8 mouse cellular contexts compared by ENCODE assay signal in genomic region chr11:97361948-97362648, GRCm38 (mm10). TPM values are rescaled to one million over a fixed set of nuclear protein-coding genes. Genes with fewer than 3 reads are reported as not detected.
A peak's percentile ranks its signal among the peaks of the same experiment; 100 is the strongest.
DNase-seq lines count a peak whose midpoint lies in the region; ATAC-seq lines count a peak whose summit lies in the region.

Gene Socs7 (plus strand): TSS chr11:97362551.

- no peaks in the 10 kb centered on the region for H3K27me3 ChIP-seq in forebrain, embryonic 10.5 days (ENCODE audit: poor library complexity, severe bottlenecking)
- no peaks in the 10 kb centered on the region for H3K27me3 ChIP-seq in heart, embryonic 16.5 days (ENCODE audit: control insufficient read depth, insufficient read depth, low read length)
- H3K27me3 ChIP-seq in liver, embryonic 15.5 days, result no peaks in the 10 kb centered on the region
- no peaks in the 10 kb centered on the region for H3K27me3 ChIP-seq in neural tube, embryonic 12.5 days (replicated peaks)

- peak within 1 kb of the TSS; percentile 99 for H3K9ac ChIP-seq in heart, embryonic 16.5 days (ENCODE audit: low read length)
- peak within 1 kb of the TSS; percentile 99 for H3K9ac ChIP-seq in liver, embryonic 15.5 days
- peak within 1 kb of the TSS; percentile 99 for H3K9ac ChIP-seq in neural tube, embryonic 12.5 days

- ATAC-seq in CD4-positive, CD25-positive, alpha-beta regulatory T cell, adult 4 months, result peak; percentile 90
- ATAC-seq in heart, embryonic 16.5 days (replicated peaks; ENCODE audit: extremely low read depth, insufficient read depth, low FRiP score), result peak; percentile 95
- peak; percentile 92 for ATAC-seq in liver, embryonic 15.5 days (ENCODE audit: insufficient read depth)
- peak; percentile 95 for ATAC-seq in neural tube, embryonic 12.5 days (ENCODE audit: low FRiP score, low read depth)

- peak within 1 kb of the TSS; percentile 94 for H3K27ac ChIP-seq in forebrain, embryonic 10.5 days
- peak within 1 kb of the TSS; percentile 92 for H3K27ac ChIP-seq in heart, embryonic 16.5 days (ENCODE audit: low read length)
- H3K27ac ChIP-seq in liver, embryonic 15.5 days (replicated peaks), result peak within 1 kb of the TSS; percentile 85
- peak within 1 kb of the TSS; percentile 82 for H3K27ac ChIP-seq in neural tube, embryonic 12.5 days

- peak within 1 kb of the TSS; percentile 100 for H3K4me3 ChIP-seq in forebrain, embryonic 10.5 days
- H3K4me3 ChIP-seq in heart, embryonic 16.5 days (ENCODE audit: low read length), result peak within 1 kb of the TSS; percentile 78
- peak within 1 kb of the TSS; percentile 97 for H3K4me3 ChIP-seq in liver, embryonic 15.5 days (replicated peaks)
- peak within 1 kb of the TSS; percentile 99 for H3K4me3 ChIP-seq in neural tube, embryonic 12.5 days

- H3K36me3 ChIP-seq in forebrain, embryonic 10.5 days (replicated peaks), result peaks cover 1% of the 10 kb centered on the region; the same call in 1 of the 2 replicates
- no peaks in the 10 kb centered on the region for H3K36me3 ChIP-seq in heart, embryonic 16.5 days (ENCODE audit: control insufficient read depth, insufficient read depth)
- 0 out of 2 replicates have a peak, but pooled peaks cover 1% of the 10 kb centered on the region for H3K36me3 ChIP-seq in liver, embryonic 15.5 days (replicated peaks)
- H3K36me3 ChIP-seq in neural tube, embryonic 12.5 days, result no peaks in the 10 kb centered on the region

- peak; percentile 75 for DNase-seq in c-Kit-negative CD71-positive TER-119-positive erythroid progenitor cells, embryonic 14.5 days (ENCODE audit: low read depth, low spot score)
- peak; percentile 91 for DNase-seq in forebrain, embryonic 10.5 days (ENCODE audit: extremely low spot score, low spot score)
- peak; percentile 95 to 97 for DNase-seq in kidney, postnatal 36 days
- DNase-seq in telencephalon, adult 2 months (ENCODE audit: low read depth, low spot score), result peak; percentile 89

- H3K4me1 ChIP-seq in forebrain, embryonic 10.5 days, result peaks cover 34% of the 10 kb centered on the region
- peaks cover 20% of the 10 kb centered on the region for H3K4me1 ChIP-seq in heart, embryonic 16.5 days (ENCODE audit: control insufficient read depth, insufficient read depth, low read length)
- peaks cover 45% of the 10 kb centered on the region for H3K4me1 ChIP-seq in liver, embryonic 15.5 days (replicated peaks)
- H3K4me1 ChIP-seq in neural tube, embryonic 12.5 days, result peaks cover 27% of the 10 kb centered on the region

- under 1% methylated on average over 39 of the region's 81 CpGs for WGBS in forebrain, embryonic 10.5 days
- WGBS in heart, embryonic 16.5 days, result under 1% methylated on average over 41 of the region's 81 CpGs
- under 1% methylated on average over 36 of the region's 81 CpGs for WGBS in liver, embryonic 15.5 days (ENCODE audit: insufficient replicate concordance)
- WGBS in neural tube, embryonic 12.5 days, result under 1% methylated on average over 50 of the region's 81 CpGs

- H3K9me3 ChIP-seq in forebrain, embryonic 10.5 days, result no peaks in the 10 kb centered on the region
- no peaks in the 10 kb centered on the region for H3K9me3 ChIP-seq in heart, embryonic 16.5 days (replicated peaks; ENCODE audit: control insufficient read depth, low read length)
- H3K9me3 ChIP-seq in liver, embryonic 15.5 days (replicated peaks), result no peaks in the 10 kb centered on the region
- H3K9me3 ChIP-seq in neural tube, embryonic 12.5 days, result no peaks in the 10 kb centered on the region

- H3K4me2 ChIP-seq in heart, embryonic 16.5 days (ENCODE audit: low read depth, low read length), result peak within 1 kb of the TSS; percentile 91
- peak within 1 kb of the TSS; percentile 98 for H3K4me2 ChIP-seq in liver, embryonic 15.5 days
- H3K4me2 ChIP-seq in neural tube, embryonic 12.5 days (replicated peaks), result peak within 1 kb of the TSS; percentile 88

RNA-seq across cellular contexts. Expression of gene Socs7, which starts in this region (rescaled TPM):
- 1 to 10 TPM; 7.6 to 8.4 TPM for polyA plus RNA-seq in CD4-positive, CD25-positive, alpha-beta regulatory T cell, adult 4 months (2017; shearing (Covaris generic))
- polyA plus RNA-seq in forebrain, embryonic 10.5 days (2016; fragmentation: Nextera tagmentation; extraction: Ambion mirVana), result 3.8 and 4.2 TPM in 2 replicates
- polyA plus RNA-seq in heart, embryonic 16.5 days (2015; fragmentation: Nextera tagmentation; extraction: Ambion mirVana), result 3.1 and 3.2 TPM in 2 replicates
- 1.1 and 1.3 TPM in 2 replicates for polyA plus RNA-seq in liver, embryonic 15.5 days (2015; fragmentation: Nextera tagmentation; extraction: Ambion mirVana)
- 7.9 and 9.0 TPM in 2 replicates for polyA plus RNA-seq in neural tube, embryonic 12.5 days (2016; fragmentation: Nextera tagmentation; extraction: Ambion mirVana)

Comparison
In these comparisons a context has a peak if more than half of its experiments do, and no peak if none do; other contexts are left out.
1. Peak in every context shown above with its lines: DNase-seq, ATAC-seq, H3K4me3 ChIP-seq and H3K27ac ChIP-seq.